Mouse (Mus musculus) heart, adult 11 months (tissue): ENCODE measurements at regions not wholly inside any gene's neighbourhood (a gene's known extent, or its start where the extent isn't known, plus 50 kb on each side); places are given as distances from the start of the nearest gene placed in this dataset.

ENCODE experiments used
- DNase-seq: peaks from one replicate; pipeline ENCODE4 v3.0.0; 2022

GRCm38 (mm10) chr2:9185780-9186483, 695.1 kb upstream of the 4930412O13Rik start:
- DNase-seq: no peak

- DNase-seq: no peak
Observed at GRCm38 (mm10) chr2:9193195-9193594, 687.9 kb upstream of the 4930412O13Rik start.

GRCm38 (mm10) chr2:9197025-9197424, 684.0 kb upstream of the 4930412O13Rik start:
- no peak for DNase-seq

GRCm38 (mm10) chr2:9207963-9208362, 673.1 kb upstream of the 4930412O13Rik start:
- DNase-seq: no peak
